Mouse (Mus musculus): ENCODE results near the gene B4galt3. TPM values are rescaled to one million over a fixed set of nuclear protein-coding genes. Genes with fewer than 3 reads are reported as not detected.

The B4galt3 gene
- polyA plus RNA-seq, 1 experiment from 2014 or later: 77.0 TPM

GRCm38 (mm10) chr1:171280916-171281527, 10.9 kb downstream of the B4galt3 start, which contains the start of gene Ppox:
Gene Ppox (minus strand): TSS chr1:171281186.
- H3K9ac ChIP-seq (replicated peaks; ENCODE audit: low read depth): peak within 1 kb of the TSS; percentile 57
- H3K4me1 ChIP-seq (ENCODE audit: insufficient read depth, low read depth, low read length): peaks cover 12% of the 10 kb centered on the region; the same call in 1 of the 2 replicates
- peak within 1 kb of the TSS; percentile 57 for H3K4me3 ChIP-seq (ENCODE audit: low read depth, low read length)
- peak within 1 kb of the TSS; percentile 92 for H3K27ac ChIP-seq (ENCODE audit: low read length)
- TF ChIP-seq CTCF (IDR thresholded peaks at IDR 0.05): no peak
- TF ChIP-seq EP300 (IDR thresholded peaks at IDR 0.05): no peak; the same call in 1 of the 2 replicates
- H3K4me2 ChIP-seq (replicated peaks; ENCODE audit: low read depth, low read length): peak within 1 kb of the TSS; percentile 80
- WGBS: under 1% methylated on average over 26 of the region's 26 CpGs
- H3K9me3 ChIP-seq (ENCODE audit: low read length): no peaks in the 10 kb centered on the region
- H3K27me3 ChIP-seq (replicated peaks; ENCODE audit: insufficient read depth, low read length): no peaks in the 10 kb centered on the region
- ATAC-seq: peak; percentile 98
- H3K36me3 ChIP-seq (ENCODE audit: insufficient read depth, low read length): peaks cover 18% of the 10 kb centered on the region; the same call in 1 of the 2 replicates
- DNase-seq (ENCODE audit: low spot score): peak; percentile 99

GRCm38 (mm10) chr1:171281528-171281923, 11.4 kb downstream of the B4galt3 start:
- Histone ChIP-seq H3K4me1 (ENCODE audit: insufficient read depth, low read depth, low read length) (peaks cover 12% of the 10 kb centered on the region; the same call in 1 of the 2 replicates), H3K9me3 (ENCODE audit: low read length) (no peaks in the 10 kb centered on the region), H3K36me3 (ENCODE audit: insufficient read depth, low read length) (peaks cover 13% of the 10 kb centered on the region; the same call in 1 of the 2 replicates), H3K4me3 (ENCODE audit: low read depth, low read length) (peak overlapping the region; percentile 57), H3K27ac (ENCODE audit: low read length) (peak overlapping the region; percentile 92), H3K4me2 (replicated peaks; ENCODE audit: low read depth, low read length) (peak overlapping the region; percentile 74), H3K9ac (replicated peaks; ENCODE audit: low read depth) (peak overlapping the region; percentile 57), H3K27me3 (replicated peaks; ENCODE audit: insufficient read depth, low read length) (no peaks in the 10 kb centered on the region)
- TF ChIP-seq CTCF (IDR thresholded peaks at IDR 0.05) (peak; percentile 86), EP300 (IDR thresholded peaks at IDR 0.05) (no peak; the same call in 1 of the 2 replicates)
- 3% methylated on average over 9 of the region's 10 CpGs for WGBS
- peak; percentile 76 for ATAC-seq
- DNase-seq (ENCODE audit: low spot score): peak; percentile 91

- ATAC-seq: no peak
- H3K36me3 ChIP-seq (ENCODE audit: insufficient read depth, low read length): peaks cover 11% of the 10 kb centered on the region; the same call in 1 of the 2 replicates
- no peak for DNase-seq (ENCODE audit: low spot score)
- H3K27me3 ChIP-seq (replicated peaks; ENCODE audit: insufficient read depth, low read length): no peaks in the 10 kb centered on the region
- H3K4me2 ChIP-seq (replicated peaks; ENCODE audit: low read depth, low read length): peak overlapping the region; percentile 74; the same call in 1 of the 2 replicates
- TF ChIP-seq EP300 (IDR thresholded peaks at IDR 0.05): no peak
- TF ChIP-seq CTCF (IDR thresholded peaks at IDR 0.05): no peak
- 69% methylated on average over 18 of the region's 18 CpGs for WGBS
- H3K4me3 ChIP-seq (ENCODE audit: low read depth, low read length): no peak overlapping the region
- no peaks in the 10 kb centered on the region for H3K9me3 ChIP-seq (ENCODE audit: low read length)
- H3K27ac ChIP-seq (ENCODE audit: low read length): peak overlapping the region; percentile 92; the same call in 1 of the 2 replicates
- peaks cover 12% of the 10 kb centered on the region; the same call in 1 of the 2 replicates for H3K4me1 ChIP-seq (ENCODE audit: insufficient read depth, low read depth, low read length)
- H3K9ac ChIP-seq (replicated peaks; ENCODE audit: low read depth): peak overlapping the region; percentile 57; the same call in 1 of the 2 replicates
Measured at GRCm38 (mm10) chr1:171282086-171282805, 12.1 kb downstream of the B4galt3 start.

GRCm38 (mm10) chr1:171283188-171284160, 13.3 kb downstream of the B4galt3 start:
- DNase-seq (ENCODE audit: low spot score) (no peak), ATAC-seq (no peak)
- H3K27me3 ChIP-seq (replicated peaks; ENCODE audit: insufficient read depth, low read length): no peaks in the 10 kb centered on the region
- H3K36me3 ChIP-seq (ENCODE audit: insufficient read depth, low read length): peaks cover 8% of the 10 kb centered on the region; the same call in 1 of the 2 replicates
- 86% methylated on average over 18 of the region's 18 CpGs for WGBS
- H3K4me1 ChIP-seq (ENCODE audit: insufficient read depth, low read depth, low read length): peaks cover 12% of the 10 kb centered on the region; the same call in 1 of the 2 replicates
- no peak overlapping the region for H3K9ac ChIP-seq (replicated peaks; ENCODE audit: low read depth)
- no peak overlapping the region for H3K27ac ChIP-seq (ENCODE audit: low read length)
- TF ChIP-seq EP300 (IDR thresholded peaks at IDR 0.05): no peak
- no peak for TF ChIP-seq CTCF (IDR thresholded peaks at IDR 0.05)
- no peak overlapping the region for H3K4me2 ChIP-seq (replicated peaks; ENCODE audit: low read depth, low read length)
- H3K4me3 ChIP-seq (ENCODE audit: low read depth, low read length): no peak overlapping the region
- H3K9me3 ChIP-seq (ENCODE audit: low read length): no peaks in the 10 kb centered on the region

- DNase-seq (ENCODE audit: low spot score) (no peak), ATAC-seq (no peak)
- H3K27me3 ChIP-seq (replicated peaks; ENCODE audit: insufficient read depth, low read length): no peaks in the 10 kb centered on the region
- no peak overlapping the region for H3K9ac ChIP-seq (replicated peaks; ENCODE audit: low read depth)
- no peak overlapping the region for H3K4me2 ChIP-seq (replicated peaks; ENCODE audit: low read depth, low read length)
- no peaks in the 10 kb centered on the region for H3K9me3 ChIP-seq (ENCODE audit: low read length)
- H3K27ac ChIP-seq (ENCODE audit: low read length): no peak overlapping the region
- H3K4me1 ChIP-seq (ENCODE audit: insufficient read depth, low read depth, low read length): peaks cover 12% of the 10 kb centered on the region; the same call in 1 of the 2 replicates
- 88% methylated on average over 15 of the region's 15 CpGs for WGBS
- H3K4me3 ChIP-seq (ENCODE audit: low read depth, low read length): no peak overlapping the region
- H3K36me3 ChIP-seq (ENCODE audit: insufficient read depth, low read length): 0 out of 2 replicates have a peak, but pooled peaks cover 7% of the 10 kb centered on the region
- no peak for TF ChIP-seq CTCF (IDR thresholded peaks at IDR 0.05)
- TF ChIP-seq EP300 (IDR thresholded peaks at IDR 0.05): no peak
Measured at GRCm38 (mm10) chr1:171284491-171284890, 14.4 kb downstream of the B4galt3 start.
